Mouse (Mus musculus): ENCODE data around the gene Ttc39d.

DNA sequence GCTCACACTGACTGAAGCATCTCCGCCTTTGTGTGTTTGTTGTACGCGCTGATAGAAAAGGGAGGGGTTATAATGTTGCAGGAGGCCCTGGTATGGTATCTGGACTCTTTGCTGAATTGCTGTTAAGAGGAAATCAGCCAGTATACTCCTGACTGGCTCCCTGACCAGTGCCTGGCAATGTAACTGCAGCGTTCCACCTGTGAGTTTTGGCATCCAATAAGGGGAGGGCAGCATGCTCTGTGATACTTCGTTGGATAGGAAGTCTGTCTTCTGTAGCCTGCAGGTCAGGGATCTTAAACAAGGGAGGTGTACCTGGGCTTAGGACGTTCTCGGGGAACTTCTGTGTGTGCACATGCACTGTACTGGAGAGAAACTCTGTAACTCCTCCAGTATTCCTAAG is 36.3 kb upstream of the Ttc39d start:
- TF ChIP-seq CTCF (IDR thresholded peaks at IDR 0.05; ENCODE audit: low read depth, low read length) (no peak), POLR2A (IDR thresholded peaks at IDR 0.05; ENCODE audit: borderline replicate concordance, low read depth, low read length) (no peak)
